Mouse (Mus musculus) heart, postnatal 0 days (tissue): Measurements from ENCODE around the gene Fxyd6.

Source experiments
- CTCF ChIP-seq: IDR thresholded peaks from 2 replicates; pipeline ENCODE4 v1.5.1; 2016; ENCODE audit warnings: antibody characterized with exemption, control low read depth, low read depth
- EP300 ChIP-seq: IDR thresholded peaks from 2 replicates; pipeline ENCODE4 v1.6.1; 2016; ENCODE audit warnings: antibody characterized with exemption, low read depth

GRCm38 (mm10) chr9:45389596-45389995 is 19.6 kb downstream of the Fxyd6 start:
- TF ChIP-seq CTCF (no peak), EP300 (no peak)
